Mouse (Mus musculus) intestine, embryonic 14.5 days (tissue): Measurements from ENCODE around the gene Myo1e. TPM values are rescaled to one million over a fixed set of nuclear protein-coding genes. Genes with fewer than 3 reads are reported as not detected.
A peak's percentile ranks its signal among the peaks of the same experiment; 100 is the strongest.

Experiments used
- ATAC-seq: fragments of 200-750 bp; cut with Nextera tagmentation; replicated peaks from 2 replicates; pipeline ENCODE4 v1.8.0; 2017; ENCODE audit warnings: low read depth, moderate number of reproducible peaks, moderate TSS enrichment, moderate library complexity; ENCODE audit not compliant: low FRiP score, low TSS enrichment
- DNase-seq: peaks from one replicate; pipeline ENCODE4 v3.0.0-alpha.2; 2018; ENCODE audit warnings: low spot score
- H3K27ac ChIP-seq: fragments of 300-500 bp; sonication (generic); 2 replicates; pipeline ENCODE4 v1.5.1; 2014; ENCODE audit warnings: low read depth, mild to moderate bottlenecking, control low read depth
- H3K27me3 ChIP-seq: fragments of 300-500 bp; sonication (generic); replicated peaks from 2 replicates; pipeline ENCODE4 v1.6.1; 2014; ENCODE audit warnings: low read length, control low read depth; ENCODE audit not compliant: control insufficient read depth, insufficient read depth
- H3K36me3 ChIP-seq: fragments of 300-500 bp; sonication (generic); 2 replicates; pipeline ENCODE4 v1.6.1; 2014; ENCODE audit warnings: low read length, control low read depth; ENCODE audit not compliant: control insufficient read depth, insufficient read depth
- H3K4me1 ChIP-seq: fragments of 300-500 bp; sonication (generic); replicated peaks from 2 replicates; pipeline ENCODE4 v1.6.1; 2014; ENCODE audit warnings: low read length, control low read depth, mixed read lengths; ENCODE audit not compliant: control insufficient read depth, insufficient read depth
- H3K4me2 ChIP-seq: fragments of 300-500 bp; sonication (generic); 2 replicates; pipeline ENCODE4 v1.6.1; 2014; ENCODE audit warnings: low read length
- H3K4me3 ChIP-seq: fragments of 300-500 bp; sonication (generic); 2 replicates; pipeline ENCODE4 v1.5.1; 2014; ENCODE audit warnings: low read depth, low read length, control low read depth, mixed read lengths
- H3K9ac ChIP-seq: fragments of 300-500 bp; sonication (generic); 2 replicates; pipeline ENCODE4 v1.6.1; 2014; ENCODE audit warnings: mild to moderate bottlenecking, low read length
- H3K9me3 ChIP-seq: fragments of 300-500 bp; sonication (generic); 2 replicates; pipeline ENCODE4 v1.6.1; 2016; ENCODE audit warnings: low read length, control low read depth; ENCODE audit not compliant: control insufficient read depth
- WGBS: fragments of 180-500 bp; shearing (Covaris S2); extraction: QIAGEN DNeasy Blood & Tissue Kit; methylation state at CpG from one replicate; pipeline ENCODE4 v1.1.7; 2014; 5-methylcytosine and 5-hydroxymethylcytosine counted together
- polyA plus RNA-seq: library from polyadenylated mRNA; unstranded; fragments of >200 nt; fragmentation: Nextera tagmentation; extraction: Ambion mirVana; gene quantifications from 2 replicates; pipeline ENCODE4 v1.2.1, GENCODE M21; 2014

The Myo1e gene
- polyA plus RNA-seq, 1 experiment from 2014 or later = 17.0 TPM

DNA sequence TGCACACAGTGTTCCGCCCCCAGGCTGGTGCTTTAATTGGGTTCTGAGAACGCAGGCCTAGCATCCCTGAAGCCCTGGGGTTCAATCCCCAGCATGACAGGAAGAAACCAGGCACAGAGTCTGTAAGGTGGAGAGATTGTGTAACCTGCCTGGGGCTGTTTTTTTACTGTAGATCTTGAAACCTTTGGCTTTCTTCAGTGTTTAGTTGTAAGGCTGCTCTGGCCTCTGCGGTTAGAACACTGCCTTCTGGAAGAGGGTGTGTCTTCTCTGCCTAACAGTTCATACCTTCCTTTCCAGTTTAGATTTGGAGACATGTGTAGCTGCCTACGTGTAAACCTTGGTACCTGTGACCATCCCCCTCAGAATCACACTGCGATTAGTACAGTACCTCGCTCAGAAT lies 67.3 kb downstream of the Myo1e start:
- no peaks in the 10 kb centered on the region for H3K36me3 ChIP-seq
- H3K4me1 ChIP-seq = 0 out of 2 replicates have a peak, but pooled peaks cover 4% of the 10 kb centered on the region
- H3K9ac ChIP-seq = no peak overlapping the region
- ATAC-seq (no peak), DNase-seq (no peak)
- no peak overlapping the region for H3K27ac ChIP-seq
- H3K4me3 ChIP-seq = no peak overlapping the region
- no peaks in the 10 kb centered on the region for H3K27me3 ChIP-seq
- WGBS = 91% methylated on average over 6 of the region's 6 CpGs
- no peak overlapping the region for H3K4me2 ChIP-seq
- no peaks in the 10 kb centered on the region for H3K9me3 ChIP-seq

- no peak overlapping the region for H3K4me3 ChIP-seq
- ATAC-seq = no peak
- no peaks in the 10 kb centered on the region for H3K36me3 ChIP-seq
- H3K9ac ChIP-seq = no peak overlapping the region
- no peak for DNase-seq
- 0 out of 2 replicates have a peak, but pooled peaks cover 4% of the 10 kb centered on the region for H3K4me1 ChIP-seq
- H3K4me2 ChIP-seq = no peak overlapping the region
- no peaks in the 10 kb centered on the region for H3K27me3 ChIP-seq
- no peaks in the 10 kb centered on the region for H3K9me3 ChIP-seq
- WGBS = 74% methylated on average over 12 of the region's 12 CpGs
- no peak overlapping the region for H3K27ac ChIP-seq
These were observed 67.9 kb downstream of the Myo1e start for GRCm38 (mm10) chr9:70274887-70275555.

DNA sequence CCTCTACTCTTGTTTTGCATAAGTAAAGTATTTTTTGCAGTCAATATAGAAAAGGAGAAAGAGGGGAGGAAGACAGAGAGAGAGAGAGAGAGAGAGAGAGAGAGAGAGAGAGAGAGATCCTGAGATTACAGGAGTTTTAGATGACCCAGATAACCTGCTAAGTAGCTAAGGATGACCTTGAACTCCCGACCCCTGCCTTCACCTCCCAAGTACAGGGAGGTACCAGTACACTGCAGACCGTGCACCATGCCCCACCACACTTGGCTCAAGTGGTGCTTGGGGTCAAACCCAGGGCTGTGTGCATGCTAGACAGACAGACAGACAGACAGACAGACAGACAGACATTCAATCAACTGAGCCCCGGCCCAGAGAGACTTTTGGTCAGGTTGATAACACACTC lies 69.9 kb downstream of the Myo1e start:
- ATAC-seq (0 out of 2 replicates have a peak, but pooled peaks have one; percentile 56), DNase-seq (no peak)
- WGBS = 77% methylated on average over 3 of the region's 3 CpGs
- Histone ChIP-seq H3K4me3 (no peak overlapping the region), H3K9ac (no peak overlapping the region), H3K4me1 (0 out of 2 replicates have a peak, but pooled peaks cover 4% of the 10 kb centered on the region), H3K27ac (no peak overlapping the region), H3K36me3 (no peaks in the 10 kb centered on the region), H3K9me3 (no peaks in the 10 kb centered on the region), H3K4me2 (no peak overlapping the region), H3K27me3 (no peaks in the 10 kb centered on the region)

- peak; percentile 60 for DNase-seq
- Histone ChIP-seq H3K27me3 (no peaks in the 10 kb centered on the region), H3K27ac (no peak overlapping the region), H3K4me2 (no peak overlapping the region), H3K4me3 (no peak overlapping the region), H3K9ac (no peak overlapping the region), H3K4me1 (0 out of 2 replicates have a peak, but pooled peaks cover 4% of the 10 kb centered on the region), H3K9me3 (no peaks in the 10 kb centered on the region), H3K36me3 (no peaks in the 10 kb centered on the region)
- ATAC-seq = no peak; the same call in 1 of the 2 replicates
- 77% methylated on average over 11 of the region's 11 CpGs for WGBS
These were observed 70.4 kb downstream of the Myo1e start for GRCm38 (mm10) chr9:70277529-70277982.

GRCm38 (mm10) chr9:70281407-70281806 lies 74.3 kb downstream of the Myo1e start:
- no peak overlapping the region for H3K4me3 ChIP-seq
- no peak for ATAC-seq
- H3K9ac ChIP-seq = no peak overlapping the region
- no peaks in the 10 kb centered on the region for H3K36me3 ChIP-seq
- no peak overlapping the region for H3K4me2 ChIP-seq
- no peak overlapping the region for H3K27ac ChIP-seq
- 90% methylated on average over 8 of the region's 8 CpGs for WGBS
- H3K9me3 ChIP-seq = no peaks in the 10 kb centered on the region
- H3K27me3 ChIP-seq = no peaks in the 10 kb centered on the region
- DNase-seq = no peak
- H3K4me1 ChIP-seq = no peaks in the 10 kb centered on the region

GRCm38 (mm10) chr9:70282107-70282506 lies 75.0 kb downstream of the Myo1e start:
- Histone ChIP-seq H3K4me2 (no peak overlapping the region), H3K4me1 (no peaks in the 10 kb centered on the region), H3K27ac (no peak overlapping the region), H3K36me3 (no peaks in the 10 kb centered on the region), H3K9me3 (no peaks in the 10 kb centered on the region), H3K27me3 (no peaks in the 10 kb centered on the region), H3K4me3 (no peak overlapping the region), H3K9ac (no peak overlapping the region)
- no peak for ATAC-seq
- no peak for DNase-seq
- WGBS = 91% methylated on average over 8 of the region's 8 CpGs

GRCm38 (mm10) chr9:70283151-70283550 lies 76.0 kb downstream of the Myo1e start:
- no peaks in the 10 kb centered on the region for H3K36me3 ChIP-seq
- WGBS = 88% methylated on average over 4 of the region's 4 CpGs
- H3K9ac ChIP-seq = no peak overlapping the region
- ATAC-seq (no peak), DNase-seq (no peak)
- no peak overlapping the region for H3K4me2 ChIP-seq
- H3K9me3 ChIP-seq = no peaks in the 10 kb centered on the region
- no peaks in the 10 kb centered on the region for H3K4me1 ChIP-seq
- H3K4me3 ChIP-seq = no peak overlapping the region
- no peak overlapping the region for H3K27ac ChIP-seq
- H3K27me3 ChIP-seq = no peaks in the 10 kb centered on the region

DNA sequence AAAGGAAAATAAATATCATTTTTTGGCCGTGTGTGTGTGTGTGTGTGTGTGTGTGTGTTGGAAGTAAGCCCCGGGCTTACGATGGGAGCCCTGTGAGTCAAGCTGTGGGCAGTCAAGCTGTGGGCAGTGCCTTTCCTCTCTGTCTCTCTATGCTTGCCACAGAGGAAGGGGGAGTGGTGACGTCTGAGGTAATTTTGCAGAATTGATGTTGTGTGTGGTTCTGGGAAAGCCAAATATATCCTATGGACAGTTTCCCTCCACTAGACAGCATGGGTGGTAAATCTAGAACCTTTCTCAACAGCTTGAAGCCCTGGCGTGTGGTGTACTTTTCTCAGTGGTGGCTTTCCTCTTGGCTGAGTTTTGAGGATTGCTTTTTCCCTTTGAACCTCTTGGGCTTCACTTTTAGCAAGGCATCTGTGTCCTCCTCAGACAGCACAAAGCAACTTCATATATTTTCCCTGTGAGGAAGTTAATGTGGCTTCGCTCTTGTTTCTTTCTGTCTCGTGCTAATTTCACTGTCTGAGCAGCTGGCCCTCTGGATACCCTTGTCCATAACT lies 77.5 kb downstream of the Myo1e start:
- WGBS = 66% methylated on average over 7 of the region's 7 CpGs
- H3K4me3 ChIP-seq = no peak overlapping the region
- no peak overlapping the region for H3K9ac ChIP-seq
- H3K4me1 ChIP-seq = no peaks in the 10 kb centered on the region
- no peaks in the 10 kb centered on the region for H3K36me3 ChIP-seq
- H3K4me2 ChIP-seq = no peak overlapping the region
- no peaks in the 10 kb centered on the region for H3K27me3 ChIP-seq
- ATAC-seq (no peak), DNase-seq (no peak)
- no peaks in the 10 kb centered on the region for H3K9me3 ChIP-seq
- no peak overlapping the region for H3K27ac ChIP-seq

- no peak for ATAC-seq
- H3K36me3 ChIP-seq = no peaks in the 10 kb centered on the region
- WGBS = 74% methylated on average over 10 of the region's 10 CpGs
These were observed 83.6 kb downstream of the Myo1e start for GRCm38 (mm10) chr9:70290785-70291184.

More at GRCm38 (mm10) chr9:70290785-70291184, 83.6 kb downstream of the Myo1e start:
- H3K9ac ChIP-seq = no peak overlapping the region
- no peak for DNase-seq
- no peak overlapping the region for H3K4me2 ChIP-seq
- H3K9me3 ChIP-seq = no peaks in the 10 kb centered on the region
- no peak overlapping the region for H3K27ac ChIP-seq
- no peaks in the 10 kb centered on the region for H3K27me3 ChIP-seq
- no peak overlapping the region for H3K4me3 ChIP-seq
- no peaks in the 10 kb centered on the region for H3K4me1 ChIP-seq
